Mouse (Mus musculus) cerebellum, postnatal 14 days (tissue): ENCODE data around the gene Ell.

Experiments used
- DNase-seq, 2 experiments: peaks; one replicate each; pipeline ENCODE4 v3.0.0; 2021; ENCODE audit warnings: mixed read lengths in 2 of 2

Gene Ell

GRCm38 (mm10) chr8:70599507-70600290 is 60.4 kb downstream of the Ell start:
- peak in 1 of 2 experiments; percentile 40 for DNase-seq

GRCm38 (mm10) chr8:70600473-70601270 is 61.4 kb downstream of the Ell start:
- DNase-seq = peak; percentile 46 to 74

GRCm38 (mm10) chr8:70601271-70601649 is 62.0 kb downstream of the Ell start:
- DNase-seq = peak; percentile 93 to 98

- DNase-seq = no peak
Measured at GRCm38 (mm10) chr8:70602139-70602811, 63.0 kb downstream of the Ell start.

GRCm38 (mm10) chr8:70604558-70604957 is 65.3 kb downstream of the Ell start:
- DNase-seq = no peak

- DNase-seq = no peak
Measured at GRCm38 (mm10) chr8:70605871-70606779, 66.9 kb downstream of the Ell start.

GRCm38 (mm10) chr8:70606780-70607602 is 67.7 kb downstream of the Ell start:
- DNase-seq = no peak

GRCm38 (mm10) chr8:70607603-70607897 is 68.3 kb downstream of the Ell start:
- DNase-seq = peak in 1 of 2 experiments; percentile 36

GRCm38 (mm10) chr8:70607898-70608748 is 68.9 kb downstream of the Ell start:
- peak; percentile 73 to 81 for DNase-seq

- no peak for DNase-seq
Measured at GRCm38 (mm10) chr8:70608749-70609367, 69.6 kb downstream of the Ell start, which contains the start of gene Ssbp4. Gene Ssbp4, minus strand, starts transcription at chr8:70608872.

- DNase-seq = peak; percentile 54 to 69
Measured at GRCm38 (mm10) chr8:70609368-70609848, 70.2 kb downstream of the Ell start.

GRCm38 (mm10) chr8:70609849-70610795 is 70.9 kb downstream of the Ell start:
- peak; percentile 44 to 56 for DNase-seq

GRCm38 (mm10) chr8:70610796-70611771 is 71.8 kb downstream of the Ell start:
- peak; percentile 85 to 91 for DNase-seq

GRCm38 (mm10) chr8:70611849-70612248 is 72.6 kb downstream of the Ell start:
- DNase-seq = peak; percentile 93 to 95

GRCm38 (mm10) chr8:70613763-70614162 is 74.5 kb downstream of the Ell start:
- peak in 1 of 2 experiments; percentile 3 for DNase-seq

GRCm38 (mm10) chr8:70614469-70614868 is 75.2 kb downstream of the Ell start:
- DNase-seq = peak in 1 of 2 experiments; percentile 12

- no peak for DNase-seq
Measured at GRCm38 (mm10) chr8:70615281-70615680, 76.0 kb downstream of the Ell start.
